In genomic region chr3:79883092-79883491, GRCm38 (mm10) we compare ENCODE assay signal across 8 mouse cellular contexts. TPM values are rescaled to one million over a fixed set of nuclear protein-coding genes. Genes with fewer than 3 reads are reported as not detected.
A peak's percentile ranks its signal among the peaks of the same experiment; 100 is the strongest.
DNase-seq lines count a peak whose midpoint lies in the region; ATAC-seq lines count a peak whose summit lies in the region.

No protein-coding gene starts in this region.

- DNase-seq in gastrocnemius, adult 18-20 months (ENCODE audit: low spot score) = peak; percentile 77
- DNase-seq in gastrocnemius, postnatal 25 days = no peak
- peak; percentile 87 for DNase-seq in adipocyte (ENCODE audit: low spot score)
- peak; percentile 56 to 59 for DNase-seq in cerebellum, postnatal 36 days
- DNase-seq in heart, adult 18-20 months = peak; percentile 74 to 90
- peak; percentile 65 to 85 for DNase-seq in layer of hippocampus, adult 18-20 months (ENCODE audit: low spot score in 2 of 2)
- DNase-seq in spleen, postnatal 4 days (ENCODE audit: low spot score in 2 of 2) = peak; percentile 42 to 73

- ATAC-seq in megakaryocyte, adult 5-6 weeks (ENCODE audit: poor library complexity, severe bottlenecking) = peak; percentile 62

RNA-seq across cellular contexts. Expression of gene Fam198b, which starts 1.2 kb away (rescaled TPM):
- total RNA-seq in gastrocnemius, adult 18-20 months (2021) = 1 to 10 TPM; 4.4 to 5.4 TPM
- 10 to 100 TPM; 10.2 to 13.3 TPM for total RNA-seq in gastrocnemius, postnatal 25 days (2021)
- total RNA-seq in heart, adult 18-20 months (2021) = 10 to 100 TPM in 1 of 2 experiments, 1 to 10 TPM in 1; 8.6 to 11.9 TPM
- total RNA-seq in layer of hippocampus, adult 18-20 months (2021) = 1 to 10 TPM; 4.2 to 7.2 TPM
- total RNA-seq in megakaryocyte, adult 5-6 weeks (2015) = 0.40 and 0.55 TPM in 2 replicates
- total RNA-seq in megakaryocyte, adult 5-6 weeks (2017) = 0.73 and 1.0 TPM in 2 replicates

RNA-seq across cellular contexts. Expression of gene Tmem144, which starts 30.5 kb away (rescaled TPM):
- total RNA-seq in gastrocnemius, adult 18-20 months (2021) = 1 to 10 TPM in 1 of 2 experiments, under 1 TPM in 1; 0.69 to 1.4 TPM
- total RNA-seq in gastrocnemius, postnatal 25 days (2021) = 1 to 10 TPM; 1.3 to 3.4 TPM
- total RNA-seq in heart, adult 18-20 months (2021) = 10 to 100 TPM; 16.4 to 18.8 TPM
- 10 to 100 TPM; 20.7 to 21.8 TPM for total RNA-seq in layer of hippocampus, adult 18-20 months (2021)
- 1.9 and 2.7 TPM in 2 replicates for total RNA-seq in megakaryocyte, adult 5-6 weeks (2015)
- total RNA-seq in megakaryocyte, adult 5-6 weeks (2017) = 1.2 and 1.5 TPM in 2 replicates
